9 mouse cellular contexts compared by ENCODE assay signal in genomic region chr8:62950709-62951108, GRCm38 (mm10). TPM values are rescaled to one million over a fixed set of nuclear protein-coding genes. Genes with fewer than 3 reads are reported as not detected.
A peak's percentile ranks its signal among the peaks of the same experiment; 100 is the strongest.
DNase-seq lines count a peak whose midpoint lies in the region; ATAC-seq lines count a peak whose summit lies in the region.
"Had no signal": no experiment of that assay in that cellular context is flagged by ENCODE, and none has a peak within 500 bp of the region (broad histone marks: within the 10 kb centered on the region; RNA-seq: fewer than 3 reads in every experiment).

Spock3 (plus strand) TSS chr8:62951009.

- peak within 1 kb of the TSS; percentile 66 for H3K9ac ChIP-seq in forebrain, embryonic 11.5 days (ENCODE audit: low read length)
- H3K9ac ChIP-seq in midbrain, embryonic 16.5 days (ENCODE audit: low read depth, low read length): peak within 1 kb of the TSS; percentile 91

- intact Hi-C loops in gastrocnemius, postnatal 36 days (cut with DNase I): no loop called here

- peak within 1 kb of the TSS; percentile 52 for H3K4me3 ChIP-seq in forebrain, embryonic 11.5 days (ENCODE audit: low read depth, low read length)
- H3K4me3 ChIP-seq in midbrain, embryonic 16.5 days (ENCODE audit: low read depth, low read length): peak within 1 kb of the TSS; percentile 79

- H3K4me1 ChIP-seq in forebrain, embryonic 11.5 days (replicated peaks; ENCODE audit: control insufficient read depth, insufficient read depth, low read length): no peaks in the 10 kb centered on the region
- H3K4me1 ChIP-seq in midbrain, embryonic 16.5 days (ENCODE audit: control insufficient read depth, insufficient read depth, low read length): 0 out of 2 replicates have a peak, but pooled peaks cover 5% of the 10 kb centered on the region

- peak in 1 of 2 experiments; percentile 33 for DNase-seq in layer of hippocampus, adult 18-20 months (ENCODE audit: low spot score in 2 of 2)
- DNase-seq in layer of hippocampus, adult 11-12 months (ENCODE audit: low spot score): no peak
- DNase-seq in forebrain, embryonic 11.5 days (ENCODE audit: low spot score): no peak
- DNase-seq in layer of hippocampus, postnatal 25 days (ENCODE audit: extremely low spot score in 1 of 2, low spot score in 1 of 2): no peak
- DNase-seq in cerebellum, postnatal 36 days: no peak
- DNase-seq in gastrocnemius, postnatal 36 days: no peak

- H3K9me3 ChIP-seq in forebrain, embryonic 11.5 days (ENCODE audit: control insufficient read depth, low read length): no peaks in the 10 kb centered on the region
- no peaks in the 10 kb centered on the region for H3K9me3 ChIP-seq in midbrain, embryonic 16.5 days (replicated peaks; ENCODE audit: control insufficient read depth, low read length, poor library complexity, severe bottlenecking)

- no peaks in the 10 kb centered on the region for H3K36me3 ChIP-seq in forebrain, embryonic 11.5 days (ENCODE audit: control insufficient read depth, insufficient read depth, low read length)
- no peaks in the 10 kb centered on the region for H3K36me3 ChIP-seq in midbrain, embryonic 16.5 days (ENCODE audit: control insufficient read depth, insufficient read depth, low read length)

- H3K4me2 ChIP-seq in forebrain, embryonic 11.5 days (ENCODE audit: low read depth, low read length, severe bottlenecking): peak within 1 kb of the TSS; percentile 86
- peak within 1 kb of the TSS; percentile 74 for H3K4me2 ChIP-seq in midbrain, embryonic 16.5 days (ENCODE audit: low read length)

- 46% methylated on average over 2 of the region's 2 CpGs for WGBS in forebrain, embryonic 11.5 days
- WGBS in midbrain, embryonic 16.5 days: 52% methylated on average over 2 of the region's 2 CpGs

- no peak for ATAC-seq in forebrain, embryonic 11.5 days (replicated peaks; ENCODE audit: low FRiP score)
- no peak for ATAC-seq in midbrain, embryonic 16.5 days
- ATAC-seq in monocyte, adult 5-6 weeks (replicated peaks; ENCODE audit: insufficient number of reproducible peaks, low FRiP score, low TSS enrichment, poor library complexity, severe bottlenecking): no peak

- H3K27ac ChIP-seq in forebrain, embryonic 11.5 days (ENCODE audit: low read depth, low read length): no peak within 1 kb of the TSS
- H3K27ac ChIP-seq in midbrain, embryonic 16.5 days (ENCODE audit: low read length): peak within 1 kb of the TSS; percentile 86

- H3K27me3 ChIP-seq in forebrain, embryonic 11.5 days (ENCODE audit: control insufficient read depth, insufficient read depth, low read length): peaks cover 2% of the 10 kb centered on the region; the same call in 1 of the 2 replicates
- no peaks in the 10 kb centered on the region for H3K27me3 ChIP-seq in midbrain, embryonic 16.5 days (ENCODE audit: control insufficient read depth, insufficient read depth, low read depth, low read length)

RNA-seq across cellular contexts. Expression of gene Spock3, which starts in this region (rescaled TPM):
- total RNA-seq in layer of hippocampus, adult 18-20 months (2021): 10 to 100 TPM; 50.6 to 58.1 TPM
- 5.5 and 5.7 TPM in 2 replicates for polyA plus RNA-seq in forebrain, embryonic 11.5 days (2014; fragmentation: Nextera tagmentation; extraction: Ambion mirVana)
- 10 to 100 TPM; 50.5 to 51.2 TPM for total RNA-seq in layer of hippocampus, postnatal 25 days (2021)
- polyA plus RNA-seq in midbrain, embryonic 16.5 days (2015; fragmentation: Nextera tagmentation; extraction: Ambion mirVana): 72.8 and 74.9 TPM in 2 replicates
- under 1 TPM; 0.15 to 0.64 TPM for total RNA-seq in gastrocnemius, postnatal 36 days (2021)
- not detected in 3 replicates for total RNA-seq in monocyte, adult 5-6 weeks (2017)
- total RNA-seq: neutrophil, adult 5-6 weeks had no signal

Comparison
In these comparisons a context has a peak if more than half of its experiments do, and no peak if none do; other contexts are left out.
1. RNA of gene Spock3 (total RNA-seq): 50.6 to 58.1 TPM in layer of hippocampus, adult 18-20 months and 50.5 to 51.2 TPM in layer of hippocampus, postnatal 25 days; 0.15 to 0.64 TPM in gastrocnemius, postnatal 36 days and not detected in monocyte, adult 5-6 weeks; every median in the first group is over 10 times any median in the second.
2. RNA of gene Spock3 (polyA plus RNA-seq): 72.8 to 74.9 TPM in midbrain, embryonic 16.5 days; 5.5 to 5.7 TPM in forebrain, embryonic 11.5 days; every median in the first group is over 10 times any median in the second.